8 mouse cellular contexts compared by ENCODE assay signal in the genomic region with DNA sequence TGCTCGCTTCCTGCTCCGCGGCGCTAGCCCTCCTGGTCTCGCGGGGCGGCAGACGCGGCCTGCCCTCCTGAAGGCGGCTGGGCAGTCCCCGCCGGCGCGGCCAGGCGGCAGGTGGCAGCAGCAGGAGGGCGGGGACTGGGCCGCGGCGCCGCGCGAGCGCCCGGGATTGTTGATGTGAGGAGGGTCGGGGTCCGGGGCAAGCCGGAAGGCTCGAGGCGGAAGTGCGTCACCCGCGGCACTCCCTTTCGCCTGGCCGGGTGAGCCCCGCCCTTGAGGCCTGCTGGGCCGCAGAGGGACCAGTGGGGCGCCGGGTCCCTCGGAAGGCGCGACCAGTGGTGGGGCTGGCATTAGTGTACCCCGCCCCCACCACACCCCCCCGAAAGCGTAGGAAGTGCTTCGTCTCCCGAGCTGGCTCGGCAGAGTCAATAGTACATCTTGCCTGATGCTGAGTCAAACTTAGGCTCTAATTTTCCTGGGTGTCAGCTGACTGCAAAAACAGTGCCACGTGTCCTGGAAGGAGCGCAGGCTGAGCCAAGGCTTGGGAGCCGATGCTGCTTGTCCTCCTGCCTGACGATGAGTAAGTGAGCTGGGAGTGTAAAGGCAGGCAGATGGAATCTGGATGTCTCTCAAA. TPM values are rescaled to one million over a fixed set of nuclear protein-coding genes. Genes with fewer than 3 reads are reported as not detected.
DNase-seq lines count a peak whose midpoint lies in the region; ATAC-seq lines count a peak whose summit lies in the region.

A gene (minus strand): TSS at position 210 of the 631 bp plus-strand sequence.

- peak within 1 kb of the TSS; percentile 98 for H3K9ac ChIP-seq in heart, embryonic 15.5 days
- peak within 1 kb of the TSS; percentile 97 for H3K9ac ChIP-seq in liver, embryonic 15.5 days
- peak within 1 kb of the TSS; percentile 96 for H3K9ac ChIP-seq in neural tube, embryonic 12.5 days

- H3K27ac ChIP-seq in forebrain, embryonic 10.5 days, result peak within 1 kb of the TSS; percentile 98
- H3K27ac ChIP-seq in heart, embryonic 15.5 days, result peak within 1 kb of the TSS; percentile 100
- peak within 1 kb of the TSS; percentile 100 for H3K27ac ChIP-seq in liver, embryonic 15.5 days (replicated peaks)
- H3K27ac ChIP-seq in neural tube, embryonic 12.5 days, result peak within 1 kb of the TSS; percentile 98

- ATAC-seq in CD4-positive, CD25-positive, alpha-beta regulatory T cell, adult 4 months, result peak; percentile 82
- ATAC-seq in heart, embryonic 15.5 days (replicated peaks; ENCODE audit: insufficient number of reproducible peaks, insufficient read depth, low FRiP score, low read depth), result peak; percentile 97
- peak; percentile 95 for ATAC-seq in liver, embryonic 15.5 days (ENCODE audit: insufficient read depth)
- ATAC-seq in neural tube, embryonic 12.5 days (ENCODE audit: low FRiP score, low read depth), result peak; percentile 99

- no peaks in the 10 kb centered on the region for H3K9me3 ChIP-seq in forebrain, embryonic 10.5 days
- H3K9me3 ChIP-seq in heart, embryonic 15.5 days (replicated peaks), result no peaks in the 10 kb centered on the region
- no peaks in the 10 kb centered on the region for H3K9me3 ChIP-seq in liver, embryonic 15.5 days (replicated peaks)
- H3K9me3 ChIP-seq in neural tube, embryonic 12.5 days, result no peaks in the 10 kb centered on the region

- peaks cover 33% of the 10 kb centered on the region for H3K4me1 ChIP-seq in forebrain, embryonic 10.5 days
- peaks cover 27% of the 10 kb centered on the region for H3K4me1 ChIP-seq in heart, embryonic 15.5 days (replicated peaks)
- peaks cover 31% of the 10 kb centered on the region for H3K4me1 ChIP-seq in liver, embryonic 15.5 days (replicated peaks)
- H3K4me1 ChIP-seq in neural tube, embryonic 12.5 days, result peaks cover 18% of the 10 kb centered on the region

- WGBS in forebrain, embryonic 10.5 days, result under 1% methylated on average over 51 of the region's 51 CpGs
- under 1% methylated on average over 48 of the region's 51 CpGs for WGBS in heart, embryonic 15.5 days
- WGBS in liver, embryonic 15.5 days (ENCODE audit: insufficient replicate concordance), result under 1% methylated on average over 36 of the region's 51 CpGs
- WGBS in neural tube, embryonic 12.5 days, result under 1% methylated on average over 51 of the region's 51 CpGs

- peak; percentile 73 for DNase-seq in c-Kit-negative CD71-positive TER-119-positive erythroid progenitor cells, embryonic 14.5 days (ENCODE audit: low read depth, low spot score)
- DNase-seq in forebrain, embryonic 10.5 days (ENCODE audit: extremely low spot score, low spot score), result peak; percentile 94
- peak; percentile 96 to 97 for DNase-seq in kidney, postnatal 36 days
- DNase-seq in telencephalon, adult 2 months (ENCODE audit: low read depth, low spot score), result peak; percentile 95

- no peaks in the 10 kb centered on the region for H3K27me3 ChIP-seq in forebrain, embryonic 10.5 days (ENCODE audit: poor library complexity, severe bottlenecking)
- H3K27me3 ChIP-seq in heart, embryonic 15.5 days, result no peaks in the 10 kb centered on the region
- H3K27me3 ChIP-seq in liver, embryonic 15.5 days, result no peaks in the 10 kb centered on the region
- H3K27me3 ChIP-seq in neural tube, embryonic 12.5 days (replicated peaks), result no peaks in the 10 kb centered on the region

- peaks cover 5% of the 10 kb centered on the region for H3K36me3 ChIP-seq in forebrain, embryonic 10.5 days (replicated peaks)
- H3K36me3 ChIP-seq in heart, embryonic 15.5 days, result no peaks in the 10 kb centered on the region
- no peaks in the 10 kb centered on the region for H3K36me3 ChIP-seq in liver, embryonic 15.5 days (replicated peaks)
- H3K36me3 ChIP-seq in neural tube, embryonic 12.5 days, result no peaks in the 10 kb centered on the region

- H3K4me3 ChIP-seq in forebrain, embryonic 10.5 days, result peak within 1 kb of the TSS; percentile 92
- H3K4me3 ChIP-seq in heart, embryonic 15.5 days, result peak within 1 kb of the TSS; percentile 96
- H3K4me3 ChIP-seq in liver, embryonic 15.5 days (replicated peaks), result peak within 1 kb of the TSS; percentile 95
- H3K4me3 ChIP-seq in neural tube, embryonic 12.5 days, result peak within 1 kb of the TSS; percentile 84

- peak within 1 kb of the TSS; percentile 69 for H3K4me2 ChIP-seq in heart, embryonic 15.5 days
- peak within 1 kb of the TSS; percentile 74 for H3K4me2 ChIP-seq in liver, embryonic 15.5 days
- H3K4me2 ChIP-seq in neural tube, embryonic 12.5 days (replicated peaks), result peak within 1 kb of the TSS; percentile 73

RNA-seq across cellular contexts. Expression of the gene that starts here (rescaled TPM):
- polyA plus RNA-seq in CD4-positive, CD25-positive, alpha-beta regulatory T cell, adult 4 months (2017; shearing (Covaris generic)), result 10 to 100 TPM; 11.0 to 15.3 TPM
- 22.1 and 24.2 TPM in 2 replicates for polyA plus RNA-seq in forebrain, embryonic 10.5 days (2016; fragmentation: Nextera tagmentation; extraction: Ambion mirVana)
- polyA plus RNA-seq in heart, embryonic 15.5 days (2015; fragmentation: Nextera tagmentation; extraction: Ambion mirVana), result 29.2 and 33.2 TPM in 2 replicates
- polyA plus RNA-seq in liver, embryonic 15.5 days (2015; fragmentation: Nextera tagmentation; extraction: Ambion mirVana), result 15.1 and 15.8 TPM in 2 replicates
- 42.5 and 44.5 TPM in 2 replicates for polyA plus RNA-seq in neural tube, embryonic 12.5 days (2016; fragmentation: Nextera tagmentation; extraction: Ambion mirVana)

Comparison
In these comparisons a context has a peak if more than half of its experiments do, and no peak if none do; other contexts are left out.
1. Peak in every context shown above with its lines: DNase-seq, ATAC-seq, H3K4me3 ChIP-seq and H3K27ac ChIP-seq.